Mouse (Mus musculus) liver, adult 2 months (tissue): ENCODE data around the gene Gm9945.

Experiments used
- CTCF ChIP-seq: fragments of 200-500 bp; IDR thresholded peaks from 2 replicates; pipeline ENCODE4 v1.5.1; 2011; ENCODE audit warnings: low read depth, low read length, control low read depth
- POLR2A ChIP-seq: fragments of 200-500 bp; IDR thresholded peaks from 2 replicates; pipeline ENCODE4 v1.6.1; 2011; ENCODE audit warnings: low read length, control low read depth; ENCODE audit not compliant: insufficient read depth; ENCODE audit errors: extremely low read depth

DNA sequence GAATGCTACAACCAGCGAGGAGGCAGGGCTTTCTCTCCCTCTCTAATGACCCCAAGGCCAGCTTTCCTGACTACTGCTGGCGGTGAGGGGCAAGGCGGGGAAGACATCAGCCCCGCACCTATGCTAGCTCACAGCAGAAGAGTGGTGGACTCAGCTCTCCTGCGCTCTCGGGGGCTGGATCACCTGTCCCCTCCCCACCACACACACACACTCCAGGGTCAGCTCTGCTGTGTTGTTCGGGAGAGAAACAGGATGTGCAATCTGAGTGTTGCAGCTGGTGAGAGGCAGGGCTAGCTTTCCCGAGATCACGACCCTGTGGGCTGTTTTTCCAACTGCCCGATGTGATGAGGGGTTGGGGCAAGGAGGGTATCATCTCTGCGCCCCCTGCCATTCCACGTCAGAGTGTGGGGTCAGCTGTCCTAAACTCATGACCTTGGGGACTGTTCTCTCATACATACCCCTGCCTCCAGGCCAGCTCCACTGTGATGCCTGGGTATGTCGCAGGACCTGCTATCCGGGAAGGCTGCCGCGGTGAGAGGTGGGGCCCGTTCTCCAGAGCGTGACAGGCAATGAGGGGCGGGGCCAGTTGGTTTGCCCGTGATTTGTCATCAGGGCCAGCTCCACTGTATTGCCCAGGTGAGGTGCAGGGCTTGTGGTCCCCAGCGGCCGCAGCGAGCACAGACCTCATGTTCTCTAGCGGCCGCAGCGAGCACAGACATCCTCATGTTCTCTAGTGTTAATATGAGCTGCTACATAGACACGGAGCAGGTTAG lies 7.0 kb downstream of the Gm9945 start:
- TF ChIP-seq POLR2A (no peak), CTCF (no peak)
